Mouse (Mus musculus) mature B cell (primary cell): ENCODE data around the gene Rapgef5.

Experiments used
- in situ Hi-C: fragments of 300-500 bp; cut with MboI; formaldehyde crosslinking; loops from 2 replicates; pipeline ENCODE4 v1.14.3; 2019

Gene Rapgef5

DNA sequence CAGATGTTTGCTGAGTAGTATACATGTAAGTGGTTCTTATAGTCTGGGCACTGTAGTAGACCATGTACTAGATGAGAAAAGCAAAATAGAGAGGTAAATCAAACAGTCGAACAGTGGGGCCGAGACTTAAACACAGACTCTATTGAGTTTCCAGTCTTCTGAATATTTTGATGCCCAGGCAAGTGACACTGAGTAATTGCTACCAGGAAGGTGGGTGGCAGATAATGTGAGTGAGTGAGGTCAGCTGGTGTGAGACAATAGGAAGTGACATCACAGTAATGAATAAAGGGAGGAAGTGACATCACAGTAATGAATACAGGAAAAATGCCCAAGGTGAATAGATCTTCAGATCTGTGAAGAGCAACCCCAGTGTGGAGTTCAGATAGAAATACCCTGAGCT lies at the start of gene Rapgef5:
Rapgef5 (plus strand) TSS at position 301 of the 400 bp plus-strand sequence.
- in situ Hi-C loops = no loop called here

DNA sequence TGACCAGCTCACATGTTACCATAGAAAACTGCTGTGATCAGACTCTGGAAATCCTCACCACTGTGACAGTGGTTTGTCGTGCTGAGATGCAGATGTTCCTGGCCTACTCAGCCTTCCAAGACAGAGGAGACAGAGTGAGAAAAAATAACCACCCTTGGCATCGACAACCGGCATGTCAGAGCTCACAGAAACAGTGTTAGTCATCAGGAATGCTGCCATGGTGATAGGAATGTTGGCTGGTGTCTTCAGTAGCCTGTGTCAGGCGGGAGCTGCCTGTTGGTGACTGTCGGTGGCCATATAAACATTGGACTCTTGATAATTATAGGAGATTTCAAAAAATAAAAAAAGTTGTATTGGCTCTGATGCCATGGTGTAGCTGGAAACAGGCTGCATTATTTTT lies 48.0 kb upstream of the Rapgef5 start:
- in situ Hi-C loops = no loop called here

DNA sequence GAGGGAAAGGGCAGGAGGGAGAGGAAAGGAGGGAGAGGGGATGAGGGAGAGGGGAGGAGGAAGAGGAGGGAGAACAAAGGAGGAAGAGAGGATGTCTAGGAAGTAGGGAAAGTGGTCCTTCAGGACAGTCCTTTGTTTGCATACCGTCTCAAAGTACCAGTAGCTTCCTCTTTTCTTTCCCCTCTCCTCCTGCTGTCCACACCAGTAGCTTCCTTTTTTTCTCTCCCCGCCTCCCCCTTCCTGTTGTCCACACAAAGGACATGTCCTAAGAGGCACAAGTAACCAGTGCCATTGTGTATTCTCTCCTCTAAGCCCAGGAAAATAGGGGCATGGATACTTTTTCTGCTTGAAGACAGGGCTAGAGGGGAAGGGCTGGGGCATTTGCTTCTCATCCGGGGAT lies 37.3 kb upstream of the Rapgef5 start:
- in situ Hi-C loops = no loop called here

DNA sequence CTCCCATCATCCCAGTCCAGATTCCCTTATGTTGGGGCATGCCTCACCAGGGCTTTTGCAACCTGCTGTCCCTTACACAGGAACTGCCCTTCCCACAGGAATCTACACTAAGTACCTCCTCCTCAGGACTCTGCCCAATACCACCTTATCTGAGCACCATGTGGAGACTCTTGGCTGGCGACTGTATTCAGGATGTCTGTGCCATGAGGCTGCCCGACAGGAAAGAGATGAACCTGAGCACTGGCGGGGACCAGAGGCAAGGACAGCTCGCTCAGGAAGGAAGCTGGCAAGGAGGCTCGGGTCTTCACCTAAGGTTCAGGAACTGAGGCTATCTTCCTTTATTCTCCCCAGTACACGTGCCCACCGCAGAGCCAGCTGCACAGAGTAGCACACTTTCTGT lies 36.6 kb upstream of the Rapgef5 start:
- in situ Hi-C loops = no loop called here

DNA sequence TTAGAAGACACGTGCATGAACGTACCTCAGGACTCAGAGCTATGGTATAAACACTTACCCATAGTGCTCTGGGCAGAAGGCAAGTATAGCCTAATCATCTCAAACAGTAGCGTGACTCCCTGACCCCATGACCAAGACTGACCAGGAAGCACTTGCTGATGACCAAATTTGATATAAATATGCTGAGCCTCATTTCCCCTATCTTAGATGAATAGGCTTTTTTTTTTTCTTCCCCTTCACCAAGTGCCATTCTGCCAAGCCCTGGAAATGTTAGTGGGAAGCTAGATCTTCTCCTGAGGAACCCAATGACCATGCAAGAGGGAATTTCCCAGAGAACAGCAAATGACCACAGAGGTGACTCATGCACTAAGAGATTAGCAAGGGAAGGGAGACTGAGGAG lies 35.3 kb upstream of the Rapgef5 start:
- in situ Hi-C loops = no loop called here

DNA sequence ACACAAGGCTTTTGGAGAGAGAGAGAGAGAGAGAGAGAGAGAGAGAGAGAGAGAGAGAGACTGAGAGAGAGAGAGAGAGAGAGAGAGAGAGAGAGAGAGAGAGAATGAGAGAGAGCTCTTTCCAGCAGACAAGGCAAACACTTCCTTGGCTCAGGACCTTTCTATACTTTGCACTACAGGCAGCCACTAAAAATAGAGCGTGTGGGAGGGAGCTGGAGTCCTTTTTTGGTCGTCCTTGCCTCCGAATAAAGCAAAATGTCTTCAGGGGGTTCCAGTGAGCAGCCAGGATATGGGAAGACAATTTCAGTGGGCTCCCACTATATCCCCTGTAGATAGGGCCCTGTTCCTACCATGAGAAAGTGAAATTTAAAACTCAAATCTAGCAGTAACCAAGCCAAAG lies 33.6 kb upstream of the Rapgef5 start:
- in situ Hi-C loops = no loop called here

DNA sequence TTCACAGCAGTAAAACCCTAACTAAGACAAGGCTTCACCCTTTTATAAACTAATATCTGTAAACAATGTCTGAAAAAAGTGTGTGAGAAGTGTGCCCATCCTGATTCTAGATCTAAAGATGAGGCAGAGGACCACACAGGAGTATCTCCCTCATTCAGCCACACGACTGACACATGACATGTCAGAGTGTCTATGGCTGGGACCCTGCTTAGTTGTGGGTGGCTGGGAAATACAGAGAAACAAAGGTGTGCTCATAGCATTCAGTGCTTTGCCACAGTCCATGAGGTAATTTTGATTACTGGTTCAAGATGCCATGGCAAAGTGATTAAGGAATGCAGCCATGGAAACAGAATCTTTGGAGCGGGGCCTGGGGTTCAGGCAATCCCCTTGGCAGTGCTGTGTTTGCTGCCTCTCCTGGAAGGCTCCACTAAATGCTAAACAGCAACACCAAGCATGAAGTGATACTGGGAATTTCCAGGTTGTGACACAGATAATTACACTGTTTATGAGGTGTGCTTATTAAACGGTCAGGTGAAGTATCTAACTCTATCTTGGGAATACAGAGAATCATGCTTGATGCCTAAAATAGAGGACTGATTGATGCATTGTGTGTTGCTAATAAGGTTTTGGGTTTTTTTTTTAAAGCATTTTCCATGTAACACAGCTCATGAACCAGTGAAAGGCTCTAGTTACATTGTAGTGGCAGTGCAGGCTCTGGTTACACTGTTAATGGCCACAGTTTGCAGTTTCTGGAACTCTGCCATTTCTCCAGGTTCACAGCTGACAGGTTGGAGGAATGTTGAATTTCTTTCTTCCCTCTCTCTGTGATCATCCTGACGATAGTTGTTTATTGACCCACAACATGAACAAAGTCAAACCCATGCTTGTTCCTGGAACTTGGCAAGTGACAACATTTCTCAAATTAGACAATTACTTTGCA lies 29.9 kb upstream of the Rapgef5 start:
- in situ Hi-C loops = no loop called here

DNA sequence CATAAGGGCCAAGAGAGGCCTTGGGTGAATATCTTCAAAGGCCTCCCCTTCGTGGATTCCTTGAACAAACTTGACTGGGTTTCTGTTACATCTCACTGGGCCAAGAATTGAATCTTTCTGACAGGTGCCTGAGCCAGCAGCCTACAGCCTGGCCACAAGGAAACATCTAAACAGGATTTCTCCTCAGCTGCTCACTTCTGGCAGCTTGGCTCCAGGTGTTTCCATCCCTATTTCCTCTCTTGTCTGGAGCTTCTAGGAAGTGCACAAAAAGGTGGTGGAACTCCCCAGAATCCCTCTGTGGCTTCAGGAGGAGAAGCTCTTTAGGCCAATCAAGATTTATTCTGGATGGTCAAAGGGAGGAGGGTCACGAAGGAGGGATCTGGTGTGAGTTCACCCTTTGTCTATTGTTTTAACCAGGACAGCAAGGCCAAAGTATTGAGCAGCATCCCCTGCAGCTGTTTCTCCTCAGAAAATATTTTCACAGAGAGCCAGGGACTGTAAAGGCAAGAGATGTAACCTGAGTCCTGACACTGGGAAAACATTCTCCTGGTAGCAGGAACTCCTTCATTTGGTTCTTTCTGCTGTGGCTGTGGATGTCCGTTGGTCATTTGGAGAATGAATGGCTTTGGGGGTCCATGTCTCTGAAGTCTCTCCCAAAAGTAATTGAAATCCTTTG lies 19.6 kb upstream of the Rapgef5 start:
- in situ Hi-C loops = no loop called here

DNA sequence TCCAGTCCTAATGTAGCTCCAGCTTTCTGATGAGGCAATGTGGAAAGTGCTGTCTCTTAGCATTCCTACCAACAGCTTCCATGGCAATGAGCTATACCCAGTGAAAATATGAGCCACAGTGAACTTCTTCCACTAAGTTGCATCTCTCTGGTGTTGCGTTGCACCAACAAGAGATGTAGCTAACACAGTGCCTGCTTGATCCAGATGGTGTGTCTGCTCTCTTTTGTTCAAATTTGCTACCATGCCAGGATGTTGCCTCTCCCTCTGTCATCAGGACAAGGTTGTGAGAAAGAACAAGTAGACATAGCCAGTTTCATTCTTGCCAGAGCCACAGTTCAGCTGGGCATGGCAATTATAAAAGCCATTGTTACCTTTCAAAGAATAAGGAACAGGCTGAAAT lies 18.9 kb upstream of the Rapgef5 start:
- in situ Hi-C loops = no loop called here

DNA sequence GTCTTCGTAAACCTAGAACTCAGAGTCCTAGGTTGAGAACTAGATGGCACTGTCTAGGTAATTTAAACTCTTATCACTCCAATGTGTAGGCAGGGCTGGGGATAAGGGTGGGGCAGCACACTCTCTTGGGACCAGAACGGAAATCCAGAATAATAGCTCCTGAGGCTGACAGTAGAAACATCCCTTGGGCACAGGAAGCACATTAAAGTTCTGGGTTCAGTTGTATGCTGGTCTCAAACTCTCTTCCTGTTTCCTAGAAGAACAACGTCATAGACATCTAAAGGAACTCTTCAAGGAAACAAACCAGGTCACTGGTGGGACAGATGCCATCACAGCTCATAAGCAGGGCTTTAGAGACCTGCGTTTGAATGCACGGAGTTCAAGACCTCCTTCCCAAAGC lies 17.0 kb upstream of the Rapgef5 start:
- in situ Hi-C loops = no loop called here

DNA sequence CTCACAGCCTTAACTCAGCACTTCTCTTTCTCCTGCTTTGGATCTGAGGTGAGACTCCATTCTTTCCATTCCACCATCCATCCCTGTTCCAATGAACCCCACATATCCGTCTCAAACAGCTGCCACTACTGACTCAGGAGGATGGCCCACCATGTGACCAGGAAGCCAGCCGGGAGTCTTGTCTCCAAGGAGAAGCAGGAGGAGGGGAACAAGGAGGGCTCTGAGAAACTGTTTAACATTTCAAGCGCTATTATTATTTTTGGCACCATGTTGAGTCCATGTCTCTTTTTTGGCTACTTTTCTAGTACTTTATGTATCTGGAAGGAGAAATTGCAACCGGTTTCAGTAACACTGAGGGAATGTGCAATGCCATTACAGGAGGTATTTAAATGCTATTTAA lies 15.1 kb upstream of the Rapgef5 start:
- in situ Hi-C loops = no loop called here

DNA sequence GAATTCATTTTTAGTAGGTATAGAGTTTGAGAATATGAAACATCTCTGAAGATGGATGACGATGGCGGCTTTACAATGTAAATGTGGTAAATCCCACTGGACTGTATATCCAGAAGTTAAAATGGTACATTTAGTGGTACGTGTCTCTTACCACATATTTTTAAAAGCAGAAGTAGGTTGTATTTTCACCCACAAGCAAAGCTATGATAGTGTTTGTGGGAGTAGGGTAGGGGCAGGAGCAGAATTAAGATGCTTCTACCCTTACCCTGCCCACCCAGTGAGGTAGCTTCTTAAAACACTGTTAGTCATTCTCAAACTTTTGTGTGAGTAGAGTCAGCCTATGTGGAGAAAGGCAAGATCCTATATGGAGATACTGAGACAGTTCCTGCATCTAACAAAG lies 13.4 kb upstream of the Rapgef5 start:
- in situ Hi-C loops = no loop called here

DNA sequence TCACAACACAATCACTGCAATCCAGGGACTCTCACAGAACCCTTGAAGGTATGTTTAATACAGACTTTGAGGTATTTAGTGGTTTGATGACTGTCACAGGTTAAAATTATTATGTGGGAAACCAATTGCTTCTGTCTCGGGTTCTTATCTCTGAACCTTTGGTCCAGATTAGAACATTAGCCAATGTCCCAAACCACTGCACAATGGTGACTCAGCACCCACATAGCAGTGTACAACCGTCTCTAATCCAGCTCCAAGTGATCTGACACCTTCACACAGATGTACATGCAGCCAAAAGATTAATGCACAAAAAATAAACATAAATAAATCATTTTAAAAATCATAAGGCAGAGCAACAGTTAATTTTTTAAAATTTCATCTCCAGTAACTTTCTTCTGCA lies 11.1 kb upstream of the Rapgef5 start:
- in situ Hi-C loops = no loop called here

DNA sequence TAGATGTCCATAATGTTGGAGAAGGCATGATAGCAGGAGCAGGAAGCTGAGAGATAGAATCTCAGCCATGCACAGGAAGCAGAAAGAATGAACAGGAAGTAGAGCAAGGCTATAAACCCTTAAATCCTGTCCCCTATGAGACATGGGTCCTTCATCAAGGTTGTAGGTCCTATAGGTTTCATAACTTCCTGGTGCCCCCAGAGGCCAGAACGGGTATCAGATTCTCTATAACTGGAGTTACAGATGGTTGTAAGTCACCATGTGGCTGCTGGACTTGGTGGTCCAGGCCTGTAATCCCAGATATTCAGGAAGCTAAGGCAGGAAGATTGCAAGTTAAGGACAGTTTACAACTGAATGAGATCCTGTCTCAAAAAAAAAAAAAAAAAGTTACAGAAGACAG lies 8.5 kb upstream of the Rapgef5 start:
- in situ Hi-C loops = no loop called here

DNA sequence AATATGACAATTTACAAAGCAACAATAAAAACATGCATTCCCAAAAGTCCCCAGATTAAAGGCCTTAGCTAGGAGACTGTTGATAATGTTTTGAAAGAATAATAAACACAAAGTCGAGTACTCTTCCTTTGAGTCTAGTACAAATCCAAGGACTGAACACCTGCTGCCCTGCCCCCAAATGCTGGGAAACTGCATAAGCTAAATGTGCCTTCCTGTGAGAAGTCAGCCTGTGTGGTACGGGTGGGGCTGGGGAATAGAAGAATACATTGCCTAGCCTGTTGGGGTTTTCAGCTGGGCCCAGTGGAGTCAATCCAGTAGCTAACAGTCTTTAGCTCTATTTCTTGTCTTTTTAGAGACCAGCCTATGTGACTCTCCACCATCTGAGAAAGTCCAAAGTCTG lies 6.4 kb upstream of the Rapgef5 start:
- in situ Hi-C loops = no loop called here

DNA sequence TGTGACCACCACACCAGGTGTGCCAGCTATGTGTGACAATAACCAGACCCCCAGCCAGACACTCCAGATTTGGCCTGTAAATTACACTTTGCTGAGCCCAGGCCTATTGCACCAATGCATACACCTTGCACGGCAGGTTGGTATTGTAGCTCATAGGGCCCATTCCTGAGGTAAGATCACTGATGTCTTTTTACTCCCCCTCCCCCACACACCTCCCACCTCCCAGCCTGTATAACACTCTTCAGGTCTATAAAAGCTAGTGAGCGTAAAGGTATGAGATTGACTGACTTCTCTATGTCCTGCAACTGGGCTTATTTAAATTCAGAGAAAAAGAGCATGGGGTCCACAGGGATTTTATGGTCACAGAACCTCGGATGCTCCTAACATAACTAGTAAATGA lies 3.8 kb upstream of the Rapgef5 start:
- in situ Hi-C loops = no loop called here

DNA sequence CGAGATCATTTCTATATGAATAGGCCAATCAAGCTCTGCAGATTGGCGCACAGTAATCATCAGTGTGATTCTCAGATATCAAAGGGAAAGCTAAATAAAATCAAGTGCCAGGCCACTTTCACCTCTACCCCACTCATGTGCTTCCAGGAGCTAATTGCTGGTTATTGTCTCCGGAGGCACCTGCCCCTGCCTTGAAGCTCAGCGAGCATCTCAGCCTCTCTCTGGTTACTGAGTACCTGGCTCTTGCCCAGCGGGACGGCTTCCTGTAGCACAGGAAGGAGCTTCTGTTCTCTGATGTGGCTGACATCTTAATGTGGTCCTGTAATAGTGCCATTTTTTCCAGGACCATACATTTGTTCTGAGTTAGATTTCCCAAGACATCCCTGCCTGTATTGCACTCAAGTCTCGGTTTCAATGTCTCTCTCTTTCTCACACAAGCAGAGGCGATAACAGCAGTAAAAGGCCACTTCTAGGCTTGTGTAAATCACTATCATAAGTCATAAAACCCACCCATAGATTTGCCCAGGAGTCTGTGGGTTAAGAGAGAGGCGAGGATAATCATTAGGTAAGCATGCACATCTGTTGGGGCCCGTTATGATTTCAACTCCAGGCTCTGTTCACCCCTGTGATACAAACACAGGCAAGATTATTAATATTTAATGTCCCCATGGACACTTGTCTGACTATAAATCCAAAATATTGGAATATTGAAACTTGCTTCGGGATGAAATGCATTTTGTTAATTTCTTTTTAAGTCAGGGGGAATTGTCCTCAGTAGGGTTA lies 2.9 kb upstream of the Rapgef5 start:
- in situ Hi-C loops = no loop called here

DNA sequence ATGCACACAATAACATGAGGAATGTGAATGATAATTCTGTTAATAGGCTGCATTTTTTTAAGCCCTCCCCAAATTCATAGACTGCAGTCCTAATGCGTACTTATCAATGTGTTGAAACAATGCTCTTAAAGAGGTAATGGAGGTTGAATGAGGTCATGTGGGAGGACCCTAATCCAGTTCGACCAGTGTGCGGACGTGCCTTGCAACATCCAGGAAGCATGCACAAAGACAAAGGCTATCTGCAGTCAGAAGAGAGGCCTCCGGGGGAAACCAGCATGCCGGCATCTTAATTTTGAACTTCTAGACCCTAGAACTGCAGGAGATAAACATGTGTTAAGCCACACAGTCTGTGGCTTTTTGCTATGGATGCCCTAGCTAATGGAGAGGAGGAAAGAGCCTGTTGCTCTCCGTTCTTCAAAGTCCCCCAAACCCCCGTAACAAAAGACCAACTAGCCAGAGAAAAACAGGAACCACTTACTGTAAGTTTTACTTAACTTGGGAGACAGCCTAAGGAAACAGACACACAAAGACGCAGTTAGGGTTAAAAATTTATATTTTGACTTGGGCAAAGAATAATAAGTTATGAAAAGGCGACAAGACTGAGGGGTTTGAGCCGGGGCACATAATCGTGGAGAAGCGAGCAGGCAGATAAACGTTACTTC lies 1.1 kb downstream of the Rapgef5 start:
- in situ Hi-C loops = no loop called here

DNA sequence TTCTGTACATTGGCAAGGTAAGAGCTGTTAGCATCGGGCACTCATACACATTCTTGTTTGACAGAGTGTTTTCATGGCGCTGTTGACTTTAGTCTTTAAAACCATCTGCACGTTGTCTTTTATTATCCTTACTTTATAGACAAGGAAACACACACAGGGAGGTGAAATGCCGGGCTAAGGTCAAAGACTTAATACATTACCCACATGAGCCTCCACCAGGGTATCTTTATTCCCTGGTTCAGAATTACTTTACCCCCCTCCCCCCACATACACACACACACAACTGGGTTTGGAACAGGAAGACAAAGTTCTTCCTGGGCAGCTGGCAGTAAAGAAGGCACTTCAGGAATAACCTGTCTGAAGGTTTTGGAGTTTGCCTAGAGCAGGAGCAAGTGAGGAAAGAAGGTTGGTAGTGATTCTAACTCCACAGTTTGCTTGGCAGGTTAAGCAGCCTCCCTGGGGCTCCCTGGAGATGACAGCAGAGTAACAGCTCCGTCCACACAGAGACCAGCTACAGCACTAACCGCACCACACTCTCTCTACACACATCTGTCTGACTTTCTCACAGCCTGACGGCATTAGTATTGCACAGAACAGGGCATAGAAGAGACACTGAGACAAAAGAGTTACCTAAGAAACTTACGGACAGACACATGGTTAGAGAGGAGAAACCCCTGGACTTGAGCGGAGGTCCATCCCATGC lies 8.2 kb downstream of the Rapgef5 start:
- in situ Hi-C loops = no loop called here

DNA sequence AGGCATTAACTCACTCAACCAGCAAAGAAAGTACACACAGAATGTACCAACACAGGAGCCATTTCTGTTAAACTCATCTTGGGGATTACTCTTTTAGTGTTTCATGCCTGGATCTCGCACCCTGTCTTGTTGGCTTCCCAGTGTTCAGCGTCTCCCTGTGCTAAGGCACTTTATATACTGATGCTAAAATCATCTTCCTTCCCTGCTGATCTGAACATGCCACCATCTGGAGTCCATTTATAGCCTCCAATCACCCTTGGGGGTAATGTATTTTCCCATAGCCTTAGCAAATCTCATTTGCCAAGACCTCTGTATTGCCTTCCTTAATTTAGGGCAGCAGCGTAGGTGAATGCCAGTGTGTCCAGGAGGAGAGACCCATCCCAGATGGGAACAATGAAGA lies 11.6 kb downstream of the Rapgef5 start:
- in situ Hi-C loops = no loop called here

DNA sequence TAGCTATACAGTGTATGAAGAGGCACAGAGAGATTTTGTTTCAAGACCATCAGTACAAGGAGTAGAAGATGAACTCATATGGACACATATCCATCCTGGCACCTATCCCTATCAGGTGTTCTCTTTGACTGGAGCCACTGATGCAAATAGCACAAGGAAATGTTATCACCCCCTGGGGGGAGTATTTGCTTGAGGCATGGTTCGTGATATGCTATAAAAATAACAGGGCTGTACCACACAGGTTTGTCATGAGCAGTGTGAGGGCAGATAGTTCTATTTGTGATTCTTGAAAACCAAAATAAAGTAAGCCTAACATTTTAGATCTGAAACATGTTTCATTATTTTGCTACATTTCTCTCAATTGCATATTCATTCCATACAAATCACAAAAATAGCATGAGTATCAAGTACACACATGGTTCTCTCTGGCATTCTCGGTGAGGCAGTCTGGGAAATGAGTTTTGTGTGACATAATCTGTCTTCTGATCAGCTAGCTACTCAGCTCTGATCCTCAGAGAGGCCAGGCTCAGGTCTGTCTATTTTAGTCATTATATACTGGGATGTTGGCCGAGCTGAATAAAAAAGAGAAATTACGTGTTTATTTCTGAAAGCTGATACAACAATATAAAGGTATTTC lies 12.3 kb downstream of the Rapgef5 start:
- in situ Hi-C loops = no loop called here
